Mouse (Mus musculus) frontal cortex, adult 2 months (tissue): Measurements from ENCODE around the gene Sohlh2. TPM values are rescaled to one million over a fixed set of nuclear protein-coding genes. Genes with fewer than 3 reads are reported as not detected.
"Not testable (repeated sequence)": the region's sequence is repeated elsewhere in the genome, so short reads cannot be mapped to it uniquely, and the experiment has no call there.

Experiments used
- DNase-seq, 2 experiments: peaks; one replicate each; pipeline ENCODE4 v3.0.0; 2022; ENCODE audit warnings: low spot score in 1 of 2; ENCODE audit errors: extremely low spot score in 1 of 2
- polyA plus RNA-seq: library from polyadenylated mRNA; depleted of rRNA; stranded (reverse); fragments of >200 nt; gene quantifications from 2 replicates; pipeline ENCODE4 v1.2.3, GENCODE M21; 2012

The Sohlh2 gene
- polyA plus RNA-seq, 1 experiment: not detected

- DNase-seq: not testable (repeated sequence)
Observed at GRCm38 (mm10) chr3:55203621-55204020, 21.8 kb downstream of the Sohlh2 start.

DNA sequence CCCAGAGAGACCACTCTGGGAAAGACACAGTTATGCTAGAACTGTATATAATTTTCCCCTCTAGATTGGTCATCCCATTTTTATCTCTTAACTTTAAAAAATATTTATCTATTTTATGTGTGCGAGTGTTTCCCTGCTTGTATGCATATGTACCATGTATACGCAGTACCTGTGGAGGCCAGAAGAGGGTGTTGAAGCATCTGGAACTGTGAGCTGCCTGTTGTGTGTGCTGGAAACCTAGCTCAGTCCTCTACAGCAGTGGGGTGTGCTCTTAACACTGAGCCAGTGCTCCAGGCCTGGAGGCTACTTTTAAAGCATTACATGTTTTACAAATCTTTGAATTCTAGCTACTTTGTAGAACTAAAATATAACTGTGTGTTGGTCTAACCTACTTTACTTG, 24.6 kb downstream of the Sohlh2 start:
- no peak for DNase-seq

DNA sequence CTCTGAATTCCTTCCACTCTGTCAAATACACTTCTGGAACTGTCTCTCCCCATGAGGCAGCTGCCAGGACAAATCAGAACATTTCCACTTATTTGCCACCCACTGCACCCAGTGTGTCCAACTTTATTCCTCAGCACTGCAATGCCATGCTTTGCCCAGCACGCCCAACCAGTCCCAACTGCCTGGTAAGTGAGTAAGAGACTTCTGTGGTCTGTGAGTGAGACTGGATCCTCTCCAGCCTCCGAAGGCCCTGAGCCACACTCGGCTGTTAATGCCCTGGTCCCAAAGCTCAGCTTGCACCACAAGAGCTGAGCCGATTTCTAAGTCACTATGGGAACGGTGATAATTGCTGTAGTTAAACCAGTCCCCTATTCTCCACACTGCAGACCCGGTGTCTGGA, 25.8 kb downstream of the Sohlh2 start:
- no peak for DNase-seq

GRCm38 (mm10) chr3:55212254-55212653, 30.4 kb downstream of the Sohlh2 start:
- DNase-seq: no peak

GRCm38 (mm10) chr3:55213785-55214184, 32.0 kb downstream of the Sohlh2 start:
- no peak for DNase-seq

DNA sequence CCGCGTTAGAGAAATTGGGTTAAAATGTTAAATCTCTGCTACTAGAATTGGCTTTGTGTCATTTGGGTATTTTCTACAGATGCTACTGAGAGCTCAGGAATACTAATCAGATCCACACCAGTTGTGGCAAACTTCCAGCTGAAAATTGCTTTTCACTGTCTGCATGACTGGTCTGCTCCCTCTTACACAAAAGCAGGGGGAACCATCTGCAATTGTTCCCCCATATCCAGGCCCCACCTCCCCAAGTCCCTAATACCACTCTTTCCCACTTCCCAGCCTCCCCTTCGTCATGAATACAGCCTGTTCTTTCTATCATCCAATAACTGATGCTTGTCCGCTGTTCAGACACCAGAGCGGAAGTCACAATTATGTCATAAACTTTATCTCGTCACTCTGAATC, 32.6 kb downstream of the Sohlh2 start:
- DNase-seq: peak in 1 of 2 experiments; percentile 17

DNA sequence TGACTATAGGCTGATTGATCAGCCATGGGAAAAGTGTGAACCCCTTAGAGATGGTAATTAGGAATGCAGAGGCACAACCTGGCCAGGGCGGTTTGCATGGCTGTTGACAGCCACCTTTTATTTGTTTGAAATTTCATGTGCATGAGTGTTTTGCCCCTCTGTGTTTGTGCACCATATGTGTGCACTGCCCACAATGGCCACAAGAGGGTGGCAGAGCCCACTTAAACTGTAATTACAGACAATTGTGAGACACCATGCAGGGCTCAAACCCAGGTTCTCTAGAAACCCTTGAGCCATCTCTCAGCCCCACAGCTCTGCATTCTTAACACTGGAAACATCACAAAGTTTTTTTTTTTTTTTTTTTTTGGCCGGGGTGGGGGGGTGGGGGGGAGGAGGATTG, 40.7 kb downstream of the Sohlh2 start:
- DNase-seq: no peak

GRCm38 (mm10) chr3:55223862-55224261, 42.0 kb downstream of the Sohlh2 start:
- DNase-seq: no peak

- DNase-seq: peak in 1 of 2 experiments; percentile 40
Observed at GRCm38 (mm10) chr3:55226501-55227213, 44.8 kb downstream of the Sohlh2 start.

- DNase-seq: no peak
Observed at GRCm38 (mm10) chr3:55227214-55227581, 45.4 kb downstream of the Sohlh2 start.

DNA sequence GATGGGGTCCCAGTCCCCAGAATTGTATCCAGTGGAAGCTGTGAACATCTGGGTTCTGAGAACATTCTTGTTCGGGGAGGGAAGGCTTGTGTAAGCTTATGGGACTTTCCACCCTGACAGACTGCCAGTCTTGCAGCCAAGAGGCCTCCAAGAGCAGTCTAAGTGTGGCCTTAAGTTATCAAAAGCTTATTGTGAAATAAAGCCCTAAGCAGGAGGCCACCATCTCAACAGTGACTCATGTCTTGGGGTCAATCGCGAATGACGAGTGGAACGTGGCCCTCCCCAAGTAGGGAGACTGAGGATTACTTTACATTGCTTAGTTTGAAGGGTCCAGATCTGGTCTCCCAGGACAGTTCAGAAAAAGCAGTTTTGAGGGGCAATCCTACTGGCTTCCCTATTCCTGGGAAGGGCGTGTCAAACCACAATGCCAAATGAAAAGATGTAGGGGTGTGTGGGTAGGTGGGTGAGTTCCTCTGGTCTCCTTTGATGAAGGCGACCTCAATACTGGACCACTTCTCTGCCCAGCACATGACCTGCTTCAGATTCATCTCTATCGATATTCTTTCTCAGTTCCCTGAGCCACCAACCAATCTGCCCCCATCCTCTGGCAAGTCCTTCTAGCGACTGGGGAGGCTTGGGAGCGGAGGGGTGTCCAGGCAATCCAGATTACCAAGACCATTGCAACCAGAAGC, 60.0 kb downstream of the Sohlh2 start, which contains the start of gene Dclk1:
TSS of gene Dclk1 (plus strand) at position 635 of the 692 bp plus-strand sequence.
- no peak for DNase-seq

- peak; percentile 73 to 92 for DNase-seq
Observed at GRCm38 (mm10) chr3:55242422-55243055, 60.7 kb downstream of the Sohlh2 start.

GRCm38 (mm10) chr3:55243056-55243471, 61.2 kb downstream of the Sohlh2 start:
- DNase-seq: peak in 1 of 2 experiments; percentile 61

GRCm38 (mm10) chr3:55244087-55244486, 62.3 kb downstream of the Sohlh2 start:
- peak in 1 of 2 experiments; percentile 71 for DNase-seq

- peak; percentile 69 to 74 for DNase-seq
Observed at GRCm38 (mm10) chr3:55246618-55247272, 64.9 kb downstream of the Sohlh2 start.

DNA sequence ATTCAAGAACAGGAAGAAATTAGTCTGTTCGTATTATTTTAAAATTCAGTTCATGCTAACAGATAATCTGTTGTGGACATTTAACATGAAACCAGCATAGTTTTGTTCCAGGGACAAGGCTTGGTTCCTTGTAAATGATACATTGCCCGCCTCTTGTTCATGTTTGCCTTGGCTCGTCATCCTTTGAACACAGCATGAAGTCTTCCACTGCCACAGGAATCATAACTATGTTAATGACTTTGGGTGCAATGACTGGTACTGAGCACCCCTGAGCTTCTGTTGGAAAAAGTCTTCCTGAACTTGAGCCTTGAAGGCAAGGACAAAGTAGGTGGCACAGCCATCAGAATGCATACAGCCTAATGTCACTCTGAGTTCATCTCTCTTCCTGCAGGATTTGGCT, 66.2 kb downstream of the Sohlh2 start:
- no peak for DNase-seq

DNA sequence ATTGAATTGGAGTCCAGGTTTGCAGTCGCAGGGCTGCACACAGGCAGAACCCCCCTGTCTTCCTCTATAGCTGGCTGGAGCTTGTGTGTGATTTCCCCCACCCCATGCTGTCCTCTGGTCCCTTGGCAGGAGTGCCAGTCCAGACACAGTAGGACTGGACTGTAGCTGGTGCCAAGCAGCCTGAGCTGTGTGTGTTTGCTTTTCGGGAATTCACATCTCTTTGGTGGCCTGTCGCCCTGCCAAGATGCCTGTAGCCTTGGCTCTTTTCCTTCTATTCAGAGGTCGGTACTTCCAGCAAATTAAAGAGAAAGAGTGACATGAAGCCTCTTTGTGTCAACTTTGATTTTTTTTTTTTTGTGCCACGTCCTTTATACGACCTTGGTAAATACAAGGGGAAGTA, 66.7 kb downstream of the Sohlh2 start:
- peak in 1 of 2 experiments; percentile 67 for DNase-seq

DNA sequence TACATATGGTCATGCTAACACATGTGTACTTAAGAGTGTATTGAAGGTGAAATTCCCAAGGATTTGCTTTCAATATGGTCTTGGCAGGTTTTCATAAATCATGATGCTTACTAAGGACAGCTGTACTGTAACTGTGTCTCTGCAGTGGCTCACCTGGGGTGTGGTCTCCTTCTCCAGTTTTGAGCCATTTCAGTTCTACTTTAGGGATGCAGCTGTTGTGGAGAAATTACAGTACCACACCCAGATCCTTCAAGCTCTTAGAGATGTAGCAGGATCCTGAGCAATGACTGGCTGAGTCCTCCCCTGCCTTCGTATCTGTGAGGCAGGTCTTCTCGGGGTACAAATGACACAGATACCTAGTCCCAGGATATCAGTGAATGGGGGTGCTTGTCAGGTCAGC, 68.8 kb downstream of the Sohlh2 start:
- no peak for DNase-seq
